Mouse (Mus musculus) neural tube, embryonic 15.5 days (tissue): ENCODE measurements at regions not wholly inside any gene's neighbourhood (a gene's known extent, or its start where the extent isn't known, plus 50 kb on each side); places are given as distances from the start of the nearest gene placed in this dataset.

Source experiments
- ATAC-seq: fragments of 200-750 bp; cut with Nextera tagmentation; 2 replicates; pipeline ENCODE4 v1.8.0; 2017; ENCODE audit warnings: mild to moderate bottlenecking, moderate TSS enrichment, moderate library complexity; ENCODE audit not compliant: low FRiP score
- H3K27ac ChIP-seq: fragments of 300-500 bp; sonication (generic); replicated peaks from 2 replicates; pipeline ENCODE4 v1.5.1; 2015; ENCODE audit warnings: mild to moderate bottlenecking, inconsistent platforms
- H3K27me3 ChIP-seq: fragments of 300-500 bp; sonication (generic); replicated peaks from 2 replicates; pipeline ENCODE4 v1.6.1; 2015; ENCODE audit warnings: inconsistent platforms
- H3K36me3 ChIP-seq: fragments of 300-500 bp; sonication (generic); 2 replicates; pipeline ENCODE4 v1.6.1; 2015; ENCODE audit warnings: inconsistent platforms
- H3K4me1 ChIP-seq: fragments of 300-500 bp; sonication (generic); 2 replicates; pipeline ENCODE4 v1.6.1; 2015; ENCODE audit warnings: inconsistent platforms
- H3K4me2 ChIP-seq: fragments of 300-500 bp; sonication (generic); 2 replicates; pipeline ENCODE4 v1.6.1; 2015; ENCODE audit warnings: inconsistent platforms, mild to moderate bottlenecking, moderate library complexity
- H3K4me3 ChIP-seq: fragments of 300-500 bp; sonication (generic); replicated peaks from 2 replicates; pipeline ENCODE4 v1.5.1; 2015; ENCODE audit warnings: mild to moderate bottlenecking, inconsistent platforms
- H3K9ac ChIP-seq: fragments of 300-500 bp; sonication (generic); replicated peaks from 2 replicates; pipeline ENCODE4 v1.6.1; 2015; ENCODE audit warnings: mild to moderate bottlenecking, inconsistent platforms
- H3K9me3 ChIP-seq: fragments of 300-500 bp; sonication (generic); replicated peaks from 2 replicates; pipeline ENCODE4 v1.6.1; 2016; ENCODE audit warnings: inconsistent platforms
- WGBS: fragments of 180-500 bp; shearing (Covaris S2); methylation state at CpG from one replicate; pipeline ENCODE4 v1.1.7; 2015; ENCODE audit warnings: mixed read lengths; 5-methylcytosine and 5-hydroxymethylcytosine counted together

GRCm38 (mm10) chr10:9272940-9273339 lies 387.1 kb upstream of the Sash1 start:
- no peak overlapping the region for H3K4me2 ChIP-seq
- no peak for ATAC-seq

DNA sequence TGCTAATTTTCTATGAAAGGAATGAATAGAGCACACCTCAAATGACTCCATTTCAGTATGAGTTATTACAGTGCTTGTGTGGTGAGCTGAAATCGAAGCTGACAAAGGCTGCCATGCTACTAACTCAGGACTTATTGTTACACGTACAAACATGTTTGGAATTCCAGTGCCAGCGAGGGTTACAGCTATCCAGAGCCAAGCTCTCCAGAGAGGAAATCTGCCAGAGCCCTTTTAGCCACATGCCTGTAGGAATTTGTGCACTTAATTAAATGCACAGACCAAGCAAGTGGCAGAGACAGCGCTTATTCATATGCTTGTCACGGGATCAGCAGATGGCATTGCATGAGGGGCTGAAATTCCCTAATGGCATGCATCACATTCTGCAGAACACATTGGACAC lies 386.4 kb upstream of the Sash1 start:
- 12% methylated on average over 5 of the region's 5 CpGs for WGBS
- H3K9ac ChIP-seq, result no peak overlapping the region
- H3K4me2 ChIP-seq, result peak overlapping the region; percentile 22; the same call in 1 of the 2 replicates
- 0 out of 2 replicates have a peak overlapping the region, but pooled peaks have one; percentile 51 for H3K27ac ChIP-seq
- H3K4me1 ChIP-seq, result peaks cover 10% of the 10 kb centered on the region
- H3K27me3 ChIP-seq, result no peaks in the 10 kb centered on the region
- peak; percentile 70 for ATAC-seq
- H3K4me3 ChIP-seq, result no peak overlapping the region
- H3K36me3 ChIP-seq, result no peaks in the 10 kb centered on the region
- no peaks in the 10 kb centered on the region for H3K9me3 ChIP-seq

More at GRCm38 (mm10) chr10:9272940-9273339, 387.1 kb upstream of the Sash1 start:
- Histone ChIP-seq H3K27ac (no peak overlapping the region), H3K4me3 (no peak overlapping the region), H3K4me1 (peaks cover 10% of the 10 kb centered on the region), H3K9ac (no peak overlapping the region), H3K9me3 (no peaks in the 10 kb centered on the region), H3K27me3 (no peaks in the 10 kb centered on the region), H3K36me3 (no peaks in the 10 kb centered on the region)
- 90% methylated on average over 3 of the region's 3 CpGs for WGBS

- Histone ChIP-seq H3K9ac (no peak overlapping the region), H3K4me2 (no peak overlapping the region), H3K27ac (no peak overlapping the region), H3K36me3 (no peaks in the 10 kb centered on the region), H3K4me3 (no peak overlapping the region), H3K27me3 (no peaks in the 10 kb centered on the region), H3K9me3 (no peaks in the 10 kb centered on the region), H3K4me1 (no peaks in the 10 kb centered on the region)
- ATAC-seq, result no peak
- WGBS, result 93% methylated on average over 2 of the region's 2 CpGs
Measured at GRCm38 (mm10) chr10:9265528-9265927, 379.7 kb upstream of the Sash1 start.

- no peaks in the 10 kb centered on the region for H3K36me3 ChIP-seq
- H3K9me3 ChIP-seq, result no peaks in the 10 kb centered on the region
- H3K27me3 ChIP-seq, result no peaks in the 10 kb centered on the region
- no peak overlapping the region for H3K4me2 ChIP-seq
- 68% methylated on average over 12 of the region's 12 CpGs for WGBS
- ATAC-seq, result no peak
- H3K9ac ChIP-seq, result no peak overlapping the region
- H3K27ac ChIP-seq, result no peak overlapping the region
- H3K4me1 ChIP-seq, result no peaks in the 10 kb centered on the region
- no peak overlapping the region for H3K4me3 ChIP-seq
Measured at GRCm38 (mm10) chr10:9264309-9265000, 378.6 kb upstream of the Sash1 start.

DNA sequence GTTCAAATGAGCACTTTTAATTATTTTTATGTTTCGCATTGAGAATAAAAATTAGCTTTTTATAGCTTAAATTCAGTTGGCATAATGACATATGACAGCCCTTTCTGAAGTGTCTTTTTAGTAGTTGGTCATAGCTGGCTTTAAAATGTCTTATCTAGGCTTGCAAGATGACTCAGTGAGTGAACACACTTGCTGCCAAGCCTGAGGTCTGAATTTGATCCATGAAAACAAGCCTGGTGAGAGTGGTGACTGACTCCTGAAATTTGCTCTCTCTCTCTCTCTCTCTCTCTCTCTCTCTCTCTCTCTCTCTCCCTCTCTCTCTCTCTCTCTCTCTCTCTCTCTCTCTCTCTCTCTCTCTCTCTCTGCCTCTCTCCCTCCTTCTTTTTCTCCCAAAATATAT lies 372.8 kb upstream of the Sash1 start:
- Histone ChIP-seq H3K27ac (no peak overlapping the region), H3K36me3 (no peaks in the 10 kb centered on the region), H3K9ac (no peak overlapping the region), H3K9me3 (no peaks in the 10 kb centered on the region), H3K4me2 (no peak overlapping the region), H3K27me3 (no peaks in the 10 kb centered on the region), H3K4me1 (no peaks in the 10 kb centered on the region), H3K4me3 (no peak overlapping the region)
- no peak for ATAC-seq
- WGBS, result 93% methylated on average over 1 of the region's 1 CpGs

- H3K9ac ChIP-seq, result no peak overlapping the region
- H3K9me3 ChIP-seq, result no peaks in the 10 kb centered on the region
- no peak overlapping the region for H3K4me3 ChIP-seq
- H3K4me2 ChIP-seq, result no peak overlapping the region
- WGBS, result 14% methylated on average over 3 of the region's 3 CpGs
- no peak for ATAC-seq
- peaks cover 9% of the 10 kb centered on the region for H3K4me1 ChIP-seq
- no peak overlapping the region for H3K27ac ChIP-seq
- H3K27me3 ChIP-seq, result no peaks in the 10 kb centered on the region
- H3K36me3 ChIP-seq, result no peaks in the 10 kb centered on the region
Measured at GRCm38 (mm10) chr10:9252941-9253217, 367.0 kb upstream of the Sash1 start.

- Histone ChIP-seq H3K4me3 (no peak overlapping the region), H3K27ac (no peak overlapping the region), H3K9ac (no peak overlapping the region), H3K27me3 (no peaks in the 10 kb centered on the region), H3K9me3 (no peaks in the 10 kb centered on the region), H3K4me1 (peaks cover 9% of the 10 kb centered on the region), H3K4me2 (no peak overlapping the region), H3K36me3 (no peaks in the 10 kb centered on the region)
- WGBS, result 6% methylated on average over 7 of the region's 7 CpGs
- ATAC-seq, result no peak
Measured at GRCm38 (mm10) chr10:9252120-9252940, 366.5 kb upstream of the Sash1 start.

DNA sequence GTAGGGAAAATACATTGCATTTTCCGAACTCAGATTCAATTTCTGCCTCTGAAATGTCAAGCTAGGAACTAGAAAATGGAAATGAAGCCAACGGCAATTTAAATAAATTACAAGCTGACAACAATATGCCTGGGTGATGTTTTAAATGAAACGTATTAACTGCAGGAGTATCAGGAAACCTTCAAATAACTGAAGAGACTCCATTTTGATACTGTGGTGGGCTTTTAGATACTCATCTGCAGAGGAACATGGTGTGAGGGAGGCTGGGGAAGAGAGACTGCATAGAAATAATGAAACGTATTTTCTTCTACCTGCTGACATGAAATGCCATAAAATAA lies 357.4 kb upstream of the Sash1 start:
- ATAC-seq, result no peak
- H3K9me3 ChIP-seq, result no peaks in the 10 kb centered on the region
- H3K4me3 ChIP-seq, result no peak overlapping the region
- no peak overlapping the region for H3K27ac ChIP-seq
- no peak overlapping the region for H3K9ac ChIP-seq
- no peak overlapping the region for H3K4me2 ChIP-seq
- WGBS, result 54% methylated on average over 4 of the region's 4 CpGs
- H3K4me1 ChIP-seq, result 0 out of 2 replicates have a peak, but pooled peaks cover 8% of the 10 kb centered on the region
- no peaks in the 10 kb centered on the region for H3K36me3 ChIP-seq
- no peaks in the 10 kb centered on the region for H3K27me3 ChIP-seq

DNA sequence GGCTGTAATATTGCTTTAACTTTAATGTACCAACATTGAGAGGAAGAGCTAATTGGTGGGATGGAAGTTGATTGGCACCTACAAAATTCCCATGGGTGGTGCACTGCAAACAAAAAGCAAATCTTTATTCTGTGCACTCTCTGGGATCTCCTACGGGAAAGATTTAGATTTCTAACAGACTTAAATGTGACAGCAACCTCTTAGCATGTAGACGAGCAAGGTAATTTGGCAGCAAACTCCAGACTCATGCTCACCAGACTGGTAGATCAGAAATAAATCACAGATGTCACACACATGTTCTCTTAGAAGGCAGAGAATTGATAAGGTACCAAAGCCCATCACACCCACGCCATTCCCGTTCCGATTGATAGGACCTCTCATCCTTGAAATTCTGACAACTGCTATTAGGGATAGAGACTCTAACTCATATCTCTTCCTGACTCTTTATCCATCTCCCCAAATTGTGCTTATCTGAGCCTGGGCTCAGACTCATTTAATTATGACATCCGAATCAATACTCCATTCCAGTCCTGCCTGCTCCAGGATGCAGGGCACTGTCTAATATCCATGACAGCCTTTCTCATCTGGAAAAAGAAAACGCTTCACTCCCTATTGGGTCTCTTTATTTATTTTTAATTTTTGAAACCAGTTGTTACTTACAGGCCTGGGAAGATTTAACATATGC lies 356.9 kb upstream of the Sash1 start:
- no peak overlapping the region for H3K4me3 ChIP-seq
- no peaks in the 10 kb centered on the region for H3K36me3 ChIP-seq
- no peak for ATAC-seq
- H3K27ac ChIP-seq, result no peak overlapping the region
- WGBS, result 60% methylated on average over 7 of the region's 7 CpGs
- H3K27me3 ChIP-seq, result no peaks in the 10 kb centered on the region
- no peaks in the 10 kb centered on the region for H3K9me3 ChIP-seq
- H3K9ac ChIP-seq, result no peak overlapping the region
- H3K4me2 ChIP-seq, result no peak overlapping the region
- H3K4me1 ChIP-seq, result 0 out of 2 replicates have a peak, but pooled peaks cover 8% of the 10 kb centered on the region

- H3K9ac ChIP-seq, result no peak overlapping the region
- H3K36me3 ChIP-seq, result no peaks in the 10 kb centered on the region
- H3K9me3 ChIP-seq, result no peaks in the 10 kb centered on the region
- no peak overlapping the region for H3K27ac ChIP-seq
- no peak for ATAC-seq
- H3K4me2 ChIP-seq, result no peak overlapping the region
- no peaks in the 10 kb centered on the region for H3K27me3 ChIP-seq
- 0 out of 2 replicates have a peak, but pooled peaks cover 8% of the 10 kb centered on the region for H3K4me1 ChIP-seq
- no peak overlapping the region for H3K4me3 ChIP-seq
- WGBS, result 70% methylated on average over 6 of the region's 6 CpGs
Measured at GRCm38 (mm10) chr10:9239956-9240355, 354.1 kb upstream of the Sash1 start.

- Histone ChIP-seq H3K4me3 (no peak overlapping the region), H3K9me3 (no peaks in the 10 kb centered on the region), H3K4me2 (no peak overlapping the region), H3K27ac (no peak overlapping the region), H3K9ac (no peak overlapping the region), H3K36me3 (no peaks in the 10 kb centered on the region), H3K4me1 (no peaks in the 10 kb centered on the region), H3K27me3 (no peaks in the 10 kb centered on the region)
- no peak; the same call in 1 of the 2 replicates for ATAC-seq
- WGBS, result 73% methylated on average over 3 of the region's 3 CpGs
Measured at GRCm38 (mm10) chr10:9231751-9232150, 345.9 kb upstream of the Sash1 start.

DNA sequence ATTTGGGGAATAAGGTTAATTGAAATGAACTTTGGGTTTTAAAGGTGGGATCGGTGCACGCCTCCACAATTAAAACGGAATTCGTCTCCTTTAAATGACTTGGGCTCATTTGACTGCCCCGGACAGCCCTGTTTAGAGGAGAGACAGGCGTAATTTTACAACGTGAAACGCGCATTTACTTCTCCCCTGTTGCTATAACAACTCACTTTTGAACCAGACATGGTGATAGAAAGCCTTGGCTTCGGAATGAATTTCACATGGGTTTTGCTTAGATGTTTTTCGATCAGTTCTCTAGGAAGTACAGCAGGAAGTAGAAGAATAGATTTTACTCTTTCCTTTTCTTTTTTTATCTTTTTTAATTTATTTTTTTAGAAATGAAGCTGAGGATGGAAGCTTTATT lies 343.2 kb upstream of the Sash1 start:
- H3K27me3 ChIP-seq, result no peaks in the 10 kb centered on the region
- no peaks in the 10 kb centered on the region for H3K4me1 ChIP-seq
- no peak overlapping the region for H3K9ac ChIP-seq
- no peak for ATAC-seq
- H3K27ac ChIP-seq, result no peak overlapping the region
- H3K36me3 ChIP-seq, result no peaks in the 10 kb centered on the region
- WGBS, result 64% methylated on average over 11 of the region's 11 CpGs
- no peak overlapping the region for H3K4me2 ChIP-seq
- H3K4me3 ChIP-seq, result no peak overlapping the region
- H3K9me3 ChIP-seq, result no peaks in the 10 kb centered on the region
